Mouse (Mus musculus) heart, adult 2 months (tissue): ENCODE measurements around the gene Gramd1a.

Experiments used
- CTCF ChIP-seq: fragments of 200-600 bp; IDR thresholded peaks from 2 replicates; pipeline ENCODE4 v1.8.1; 2022; ENCODE audit warnings: antibody characterized with exemption, mild to moderate bottlenecking, moderate library complexity
- EP300 ChIP-seq: fragments of 200-500 bp; IDR thresholded peaks from 2 replicates; pipeline ENCODE4 v1.6.1; 2011; ENCODE audit warnings: low read depth, low read length, control low read depth; ENCODE audit not compliant: insufficient read depth
- POLR2A ChIP-seq: fragments of 200-500 bp; IDR thresholded peaks from 2 replicates; pipeline ENCODE4 v1.6.1; 2011; ENCODE audit warnings: mild to moderate bottlenecking, low read depth, low read length, control low read depth; ENCODE audit not compliant: insufficient read depth

GRCm38 (mm10) chr7:31116721-31117145 is 39.0 kb downstream of the Gramd1a start:
- TF ChIP-seq CTCF (no peak), POLR2A (no peak), EP300 (no peak)
